Mouse (Mus musculus): ENCODE data around the gene Aph1a. TPM values are rescaled to one million over a fixed set of nuclear protein-coding genes. Genes with fewer than 3 reads are reported as not detected.

Gene Aph1a
- polyA plus RNA-seq, 1 experiment from 2014 or later = 34.3 TPM

GRCm38 (mm10) chr3:95944742-95945141 is 51.0 kb downstream of the Aph1a start:
- Histone ChIP-seq H3K27ac (ENCODE audit: low read depth, low read length) (no peak overlapping the region), H3K27me3 (ENCODE audit: control insufficient read depth, insufficient read depth, low read length) (no peaks in the 10 kb centered on the region), H3K36me3 (ENCODE audit: control insufficient read depth, insufficient read depth, low read length) (peaks cover 26% of the 10 kb centered on the region), H3K4me1 (ENCODE audit: control insufficient read depth, insufficient read depth, low read length) (no peaks in the 10 kb centered on the region), H3K9ac (ENCODE audit: low read length) (no peak overlapping the region), H3K9me3 (ENCODE audit: control insufficient read depth, low read length) (no peaks in the 10 kb centered on the region), H3K4me2 (no peak overlapping the region), H3K4me3 (ENCODE audit: low read depth, low read length) (no peak overlapping the region)
- DNase-seq (ENCODE audit: low spot score, missing footprints) = no peak
- WGBS = 90% methylated on average over 8 of the region's 8 CpGs
- ATAC-seq (ENCODE audit: low FRiP score) = no peak

- Histone ChIP-seq H3K9ac (ENCODE audit: low read length) (no peak overlapping the region), H3K36me3 (ENCODE audit: control insufficient read depth, insufficient read depth, low read length) (peaks cover 19% of the 10 kb centered on the region), H3K4me1 (ENCODE audit: control insufficient read depth, insufficient read depth, low read length) (no peaks in the 10 kb centered on the region), H3K4me3 (ENCODE audit: low read depth, low read length) (no peak overlapping the region), H3K9me3 (ENCODE audit: control insufficient read depth, low read length) (no peaks in the 10 kb centered on the region), H3K27ac (ENCODE audit: low read depth, low read length) (no peak overlapping the region), H3K4me2 (no peak overlapping the region), H3K27me3 (ENCODE audit: control insufficient read depth, insufficient read depth, low read length) (no peaks in the 10 kb centered on the region)
- 92% methylated on average over 14 of the region's 14 CpGs for WGBS
- DNase-seq (ENCODE audit: low spot score, missing footprints) = no peak
- ATAC-seq (ENCODE audit: low FRiP score) = no peak
These were observed 52.0 kb downstream of the Aph1a start for GRCm38 (mm10) chr3:95945731-95946240.

Other genes starting within 250 kb of the Aph1a start
- gene Mcl1, start 235.2 kb upstream of the Aph1a start, polyA plus RNA-seq (2014; fragmentation: Nextera tagmentation; extraction: Ambion mirVana) = 74.1 and 79.9 TPM in 2 replicates
- gene Adamtsl4, start 206.1 kb upstream of the Aph1a start, polyA plus RNA-seq (2014; fragmentation: Nextera tagmentation; extraction: Ambion mirVana) = 0.28 and 0.52 TPM in 2 replicates
- 15.4 and 18.0 TPM in 2 replicates for gene Ecm1, start 154.4 kb upstream of the Aph1a start, polyA plus RNA-seq (2014; fragmentation: Nextera tagmentation; extraction: Ambion mirVana)
- 47.9 and 49.6 TPM in 2 replicates for gene Tars2, start 133.8 kb upstream of the Aph1a start, polyA plus RNA-seq (2014; fragmentation: Nextera tagmentation; extraction: Ambion mirVana)
- gene Rprd2, start 75.1 kb upstream of the Aph1a start, polyA plus RNA-seq (2014; fragmentation: Nextera tagmentation; extraction: Ambion mirVana) = 22.4 and 22.9 TPM in 2 replicates
- gene Prpf3, start 38.1 kb upstream of the Aph1a start, polyA plus RNA-seq (2014; fragmentation: Nextera tagmentation; extraction: Ambion mirVana) = 65.3 and 69.6 TPM in 2 replicates
- 343 and 356 TPM in 2 replicates for gene Mrps21, start 22.4 kb upstream of the Aph1a start, polyA plus RNA-seq (2014; fragmentation: Nextera tagmentation; extraction: Ambion mirVana)
- gene Ciart, start 11.7 kb upstream of the Aph1a start, polyA plus RNA-seq (2014; fragmentation: Nextera tagmentation; extraction: Ambion mirVana) = 4.5 and 4.6 TPM in 2 replicates
- gene BC028528, start 2.0 kb upstream of the Aph1a start, polyA plus RNA-seq (2014; fragmentation: Nextera tagmentation; extraction: Ambion mirVana) = 8.5 and 8.9 TPM in 2 replicates
- gene Car14, start 10.7 kb downstream of the Aph1a start, polyA plus RNA-seq (2014; fragmentation: Nextera tagmentation; extraction: Ambion mirVana) = 32.1 and 33.4 TPM in 2 replicates
- gene Anp32e, start 35.3 kb downstream of the Aph1a start, polyA plus RNA-seq (2014; fragmentation: Nextera tagmentation; extraction: Ambion mirVana) = 149 and 151 TPM in 2 replicates
- 62.9 and 70.7 TPM in 2 replicates for gene Plekho1, start 102.0 kb downstream of the Aph1a start, polyA plus RNA-seq (2014; fragmentation: Nextera tagmentation; extraction: Ambion mirVana)
- gene Vps45, start 164.5 kb downstream of the Aph1a start, polyA plus RNA-seq (2014; fragmentation: Nextera tagmentation; extraction: Ambion mirVana) = 24.7 and 29.5 TPM in 2 replicates
- gene Otud7b, start 210.6 kb downstream of the Aph1a start, polyA plus RNA-seq (2014; fragmentation: Nextera tagmentation; extraction: Ambion mirVana) = 8.8 and 9.4 TPM in 2 replicates

Measured in midbrain, embryonic 11.5 days (tissue).